In the genomic region with DNA sequence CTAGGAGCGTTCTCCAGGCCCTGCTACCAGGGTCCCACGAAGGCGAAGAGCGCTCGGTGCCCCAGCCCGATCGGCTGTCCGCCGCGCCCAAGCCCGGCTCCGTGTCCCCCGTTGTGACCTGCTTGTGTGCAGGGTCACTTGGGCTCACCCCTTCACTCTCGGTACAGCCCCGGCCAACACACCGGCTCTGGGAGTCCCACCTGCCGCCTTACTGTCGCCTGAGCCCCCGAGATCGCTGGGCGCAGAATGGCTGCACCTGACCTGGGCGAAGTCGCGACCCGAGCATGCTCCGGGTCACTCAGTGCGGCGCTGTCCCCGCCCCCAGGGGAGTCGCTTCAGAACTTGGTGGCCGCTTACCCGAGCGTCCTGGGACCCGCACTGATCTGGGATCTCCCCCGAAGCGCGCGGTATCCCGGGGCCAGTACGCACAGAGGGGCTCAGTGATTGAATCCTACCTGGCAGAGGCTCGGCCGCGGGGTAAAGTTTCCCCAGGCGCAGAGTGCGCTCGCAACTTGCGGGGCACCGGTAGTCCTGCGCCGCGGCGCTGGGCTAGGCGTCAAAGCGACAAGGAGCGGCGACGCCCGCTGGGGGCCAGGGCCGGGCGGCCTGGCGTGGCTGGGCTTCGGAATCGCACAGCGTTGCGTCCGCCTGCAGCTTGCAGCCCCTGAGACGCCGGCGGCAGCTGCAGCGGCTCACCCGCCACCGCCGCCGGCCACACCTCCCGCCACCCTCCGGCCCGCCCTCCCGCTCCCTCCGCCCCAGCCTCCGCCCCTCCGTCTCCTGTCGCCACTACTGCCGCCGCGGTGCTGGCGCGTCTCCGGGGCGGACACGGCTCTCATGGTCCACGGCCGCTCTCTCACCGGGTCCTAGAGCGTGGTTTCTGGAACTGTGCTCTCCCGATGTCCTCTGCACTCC, we compare ENCODE assay signal across 8 mouse cellular contexts. TPM values are rescaled to one million over a fixed set of nuclear protein-coding genes. Genes with fewer than 3 reads are reported as not detected.
DNase-seq lines count a peak whose midpoint lies in the region; ATAC-seq and TF ChIP-seq lines count a peak whose summit lies in the region.

A gene (minus strand): TSS at position 689 of the 915 bp plus-strand sequence.

- H3K27ac ChIP-seq in brown adipose tissue, adult 24 weeks (replicated peaks; ENCODE audit: low read depth, low read length) = peak within 1 kb of the TSS; percentile 95
- peak within 1 kb of the TSS; percentile 78 to 87 for H3K27ac ChIP-seq in heart, embryonic 14.5 days (replicated peaks in 1 of 2; ENCODE audit: control insufficient read depth in 1 of 2, insufficient read depth in 1 of 2, low read depth in 2 of 2, low read length in 2 of 2)
- peak within 1 kb of the TSS; percentile 80 for H3K27ac ChIP-seq in kidney, postnatal 0 days
- H3K27ac ChIP-seq in liver, postnatal 0 days (ENCODE audit: low read depth) = no peak within 1 kb of the TSS
- peak within 1 kb of the TSS; percentile 78 for H3K27ac ChIP-seq in neural tube, embryonic 14.5 days (ENCODE audit: low read depth, low read length)

- H3K4me1 ChIP-seq in brown adipose tissue, adult 24 weeks (ENCODE audit: control insufficient read depth, insufficient read depth, insufficient read length, low read length) = peaks cover 29% of the 10 kb centered on the region
- H3K4me1 ChIP-seq in heart, embryonic 14.5 days (ENCODE audit: control insufficient read depth in 2 of 2, insufficient read depth in 2 of 2, low read length in 2 of 2) = peaks cover 37 to 51% of the 10 kb centered on the region in 2 experiments
- H3K4me1 ChIP-seq in kidney, postnatal 0 days (replicated peaks; ENCODE audit: insufficient read depth, low read length) = 0 out of 2 replicates have a peak, but pooled peaks cover 13% of the 10 kb centered on the region
- peaks cover 5% of the 10 kb centered on the region; the same call in 1 of the 2 replicates for H3K4me1 ChIP-seq in liver, postnatal 0 days (ENCODE audit: insufficient read depth)
- H3K4me1 ChIP-seq in neural tube, embryonic 14.5 days (ENCODE audit: control insufficient read depth, insufficient read depth, low read length) = peaks cover 30% of the 10 kb centered on the region; the same call in 1 of the 2 replicates

- H3K4me2 ChIP-seq in heart, embryonic 14.5 days (ENCODE audit: low read length) = peak within 1 kb of the TSS; percentile 95
- peak within 1 kb of the TSS; percentile 97 for H3K4me2 ChIP-seq in kidney, postnatal 0 days (ENCODE audit: low read length)
- H3K4me2 ChIP-seq in liver, postnatal 0 days (ENCODE audit: low read depth, low read length) = peak within 1 kb of the TSS; percentile 99
- peak within 1 kb of the TSS; percentile 91 for H3K4me2 ChIP-seq in neural tube, embryonic 14.5 days (ENCODE audit: low read depth, low read length)

- H3K9me3 ChIP-seq in heart, embryonic 14.5 days (ENCODE audit: control insufficient read depth, low read length) = no peaks in the 10 kb centered on the region
- no peaks in the 10 kb centered on the region for H3K9me3 ChIP-seq in kidney, postnatal 0 days (replicated peaks; ENCODE audit: low read length)
- H3K9me3 ChIP-seq in liver, postnatal 0 days (ENCODE audit: low read length) = no peaks in the 10 kb centered on the region
- H3K9me3 ChIP-seq in neural tube, embryonic 14.5 days (ENCODE audit: control insufficient read depth, low read length) = no peaks in the 10 kb centered on the region

- no peaks in the 10 kb centered on the region for H3K27me3 ChIP-seq in heart, embryonic 14.5 days (ENCODE audit: control insufficient read depth, insufficient read depth, low read length)
- H3K27me3 ChIP-seq in kidney, postnatal 0 days (ENCODE audit: insufficient read depth, low read length) = no peaks in the 10 kb centered on the region
- H3K27me3 ChIP-seq in liver, postnatal 0 days (ENCODE audit: insufficient read depth, low read length) = peaks cover 30% of the 10 kb centered on the region
- H3K27me3 ChIP-seq in neural tube, embryonic 14.5 days (ENCODE audit: control insufficient read depth, insufficient read depth, low read length) = no peaks in the 10 kb centered on the region

- WGBS in heart, embryonic 14.5 days = under 1% methylated on average over 79 of the region's 95 CpGs
- WGBS in kidney, postnatal 0 days = under 1% methylated on average over 89 of the region's 95 CpGs
- 1% methylated on average over 86 of the region's 95 CpGs for WGBS in liver, postnatal 0 days (ENCODE audit: insufficient replicate concordance)
- WGBS in neural tube, embryonic 14.5 days = under 1% methylated on average over 76 of the region's 95 CpGs

- peak within 1 kb of the TSS; percentile 100 for H3K4me3 ChIP-seq in brown adipose tissue, adult 24 weeks (ENCODE audit: insufficient read depth, low read depth, low read length)
- H3K4me3 ChIP-seq in heart, embryonic 14.5 days (ENCODE audit: control insufficient read depth in 1 of 2, insufficient read depth in 1 of 2, low read depth in 1 of 2, low read length in 2 of 2) = peak within 1 kb of the TSS; percentile 70 to 77
- peak within 1 kb of the TSS; percentile 69 for H3K4me3 ChIP-seq in kidney, postnatal 0 days (replicated peaks; ENCODE audit: low read depth, low read length)
- peak within 1 kb of the TSS; percentile 64 for H3K4me3 ChIP-seq in liver, postnatal 0 days (ENCODE audit: low read depth, low read length)
- H3K4me3 ChIP-seq in neural tube, embryonic 14.5 days (ENCODE audit: low read depth, low read length) = peak within 1 kb of the TSS; percentile 78

- H3K9ac ChIP-seq in heart, embryonic 14.5 days (ENCODE audit: low read length) = peak within 1 kb of the TSS; percentile 89
- H3K9ac ChIP-seq in kidney, postnatal 0 days (ENCODE audit: low read depth, low read length) = peak within 1 kb of the TSS; percentile 78
- peak within 1 kb of the TSS; percentile 53 for H3K9ac ChIP-seq in liver, postnatal 0 days (replicated peaks)
- H3K9ac ChIP-seq in neural tube, embryonic 14.5 days (replicated peaks; ENCODE audit: low read depth, low read length) = peak within 1 kb of the TSS; percentile 80

- TF ChIP-seq CTCF in kidney, postnatal 0 days (IDR thresholded peaks at IDR 0.05; ENCODE audit: low read depth) = no peak
- no peak for TF ChIP-seq CTCF in liver, postnatal 0 days (IDR thresholded peaks at IDR 0.05; ENCODE audit: low read depth)

- peak; percentile 76 for ATAC-seq in erythroblast, adult 5-6 weeks (replicated peaks; ENCODE audit: low FRiP score, poor library complexity, severe bottlenecking)
- ATAC-seq in heart, embryonic 14.5 days (ENCODE audit: insufficient number of reproducible peaks, insufficient read depth, low FRiP score, low read depth) = peak; percentile 86
- ATAC-seq in kidney, postnatal 0 days (replicated peaks; ENCODE audit: low FRiP score, low read depth) = peak; percentile 82
- ATAC-seq in liver, postnatal 0 days = peak; percentile 83
- peak; percentile 73 for ATAC-seq in neural tube, embryonic 14.5 days (ENCODE audit: low read depth)

- 0 out of 2 replicates have a peak, but pooled peaks cover 2% of the 10 kb centered on the region for H3K36me3 ChIP-seq in heart, embryonic 14.5 days (ENCODE audit: control insufficient read depth, insufficient read depth, low read length)
- H3K36me3 ChIP-seq in kidney, postnatal 0 days (ENCODE audit: insufficient read depth, low read length) = no peaks in the 10 kb centered on the region
- no peaks in the 10 kb centered on the region for H3K36me3 ChIP-seq in liver, postnatal 0 days (replicated peaks; ENCODE audit: insufficient read depth, low read length)
- H3K36me3 ChIP-seq in neural tube, embryonic 14.5 days (ENCODE audit: control insufficient read depth, insufficient read depth, low read length) = no peaks in the 10 kb centered on the region

- no peak for TF ChIP-seq EP300 in liver, postnatal 0 days (IDR thresholded peaks at IDR 0.05; ENCODE audit: low read depth)

- peak; percentile 66 for DNase-seq in CD4-positive, CD25-positive, alpha-beta regulatory T cell, adult 2 months (ENCODE audit: low read depth, low spot score)
- DNase-seq in kidney, postnatal 0 days (ENCODE audit: low spot score) = peak; percentile 94
- DNase-seq in liver, postnatal 0 days = peak; percentile 86
- DNase-seq in testis, postnatal 14 days (ENCODE audit: low spot score) = peak; percentile 46

RNA-seq across cellular contexts. Expression of the gene that starts here (rescaled TPM):
- 136 and 163 TPM in 2 replicates for polyA plus RNA-seq in brown adipose tissue, adult 24 weeks (2012; ENCODE audit: insufficient read depth, insufficient read length, missing spikeins)
- total RNA-seq in erythroblast, adult 5-6 weeks (2015; ENCODE audit: low replicate concordance) = not detected in 2 replicates
- not detected in 2 replicates for total RNA-seq in erythroblast, adult 5-6 weeks (2017; ENCODE audit: low replicate concordance)
- polyA plus RNA-seq in heart, embryonic 14.5 days (2014; fragmentation: Nextera tagmentation; extraction: Ambion mirVana) = 45.1 and 48.2 TPM in 2 replicates
- 26.4 and 29.2 TPM in 2 replicates for polyA plus RNA-seq in kidney, postnatal 0 days (2015; fragmentation: Nextera tagmentation; extraction: Ambion mirVana)
- polyA plus RNA-seq in liver, postnatal 0 days (2015; fragmentation: Nextera tagmentation; extraction: Ambion mirVana) = 2.6 and 2.8 TPM in 2 replicates
- 30.2 and 34.7 TPM in 2 replicates for polyA plus RNA-seq in neural tube, embryonic 14.5 days (2014; fragmentation: Nextera tagmentation; extraction: Ambion mirVana)

Comparison
In these comparisons a context has a peak if more than half of its experiments do, and no peak if none do; other contexts are left out.
1. Peak in ATAC-seq in erythroblast, adult 5-6 weeks; RNA of the gene not detected or under 1 TPM.